Mouse (Mus musculus) G1E (cell line): Measurements from ENCODE around the gene Slmap. TPM values are rescaled to one million over a fixed set of nuclear protein-coding genes. Genes with fewer than 3 reads are reported as not detected.

Experiments used
- ATAC-seq: 2 replicates; pipeline ENCODE4 v1.8.0; 2016; ENCODE audit warnings: mild to moderate bottlenecking; ENCODE audit not compliant: insufficient number of reproducible peaks, poor library complexity, low FRiP score, severe bottlenecking; ENCODE audit errors: extremely low read depth
- DNase-seq: peaks from one replicate; pipeline ENCODE4 v3.0.0; 2012; ENCODE audit warnings: low spot score
- H3K27me3 ChIP-seq: 2 replicates; pipeline ENCODE4 v1.6.1; 2012; ENCODE audit warnings: mild to moderate bottlenecking, low read length, inconsistent platforms; ENCODE audit not compliant: insufficient read depth
- H3K36me3 ChIP-seq: replicated peaks from 2 replicates; pipeline ENCODE3; 2012; ENCODE audit warnings: mild to moderate bottlenecking, inconsistent platforms
- H3K4me1 ChIP-seq: 2 replicates; pipeline ENCODE4 v1.6.1; 2012; ENCODE audit warnings: low read depth, low read length, inconsistent platforms, mixed read lengths; ENCODE audit not compliant: insufficient read depth
- H3K4me3 ChIP-seq: 2 replicates; pipeline ENCODE4 v1.5.1; 2012; ENCODE audit warnings: low read depth, mild to moderate bottlenecking, inconsistent platforms, low read length, moderate library complexity, mixed read lengths
- H3K9me3 ChIP-seq: replicated peaks from 2 replicates; pipeline ENCODE4 v1.6.1; 2012; ENCODE audit warnings: inconsistent platforms
- CTCF ChIP-seq: IDR thresholded peaks from 2 replicates; pipeline ENCODE4 v1.5.1; 2012; ENCODE audit warnings: low read depth, low read length, inconsistent platforms, mixed read lengths
- GATA1 ChIP-seq: IDR thresholded peaks from 2 replicates; pipeline ENCODE4 v1.6.1; 2012; ENCODE audit warnings: borderline replicate concordance, low read length, inconsistent platforms, mixed read lengths
- GATA2 ChIP-seq: IDR thresholded peaks from 2 replicates; pipeline ENCODE4 v1.6.1; 2012; ENCODE audit warnings: low read depth, low read length, inconsistent platforms, borderline replicate concordance
- POLR2AphosphoS5 ChIP-seq: IDR thresholded peaks from 2 replicates; pipeline ENCODE4 v1.6.1; 2012; ENCODE audit warnings: low read depth, low read length, inconsistent platforms; ENCODE audit not compliant: insufficient replicate concordance
- TAL1 ChIP-seq: conservative IDR thresholded peaks from 2 replicates; pipeline ENCODE4 v1.6.1; 2012; ENCODE audit warnings: low read depth, low read length, inconsistent platforms, mixed read lengths
- polyA plus RNA-seq: library from polyadenylated mRNA; stranded (reverse); fragments of >175 nt; gene quantifications from 2 replicates; pipeline ENCODE4 v1.2.3, GENCODE M21; 2012
- total RNA-seq, 2 experiments: library from RNA; stranded (forward) in 1 of 2; stranded (reverse) in 1 of 2; fragments of 200-1000 nt in 1 of 2; fragments of >200 nt in 1 of 2; fragmentation: Nextera tagmentation in 1 of 2; gene quantifications; 2 replicates each; pipeline ENCODE4 v1.2.3; 2014 to 2017

Slmap gene
- total and polyA plus RNA-seq, 3 experiments = 58.4 to 159 (median 92.9) TPM

DNA sequence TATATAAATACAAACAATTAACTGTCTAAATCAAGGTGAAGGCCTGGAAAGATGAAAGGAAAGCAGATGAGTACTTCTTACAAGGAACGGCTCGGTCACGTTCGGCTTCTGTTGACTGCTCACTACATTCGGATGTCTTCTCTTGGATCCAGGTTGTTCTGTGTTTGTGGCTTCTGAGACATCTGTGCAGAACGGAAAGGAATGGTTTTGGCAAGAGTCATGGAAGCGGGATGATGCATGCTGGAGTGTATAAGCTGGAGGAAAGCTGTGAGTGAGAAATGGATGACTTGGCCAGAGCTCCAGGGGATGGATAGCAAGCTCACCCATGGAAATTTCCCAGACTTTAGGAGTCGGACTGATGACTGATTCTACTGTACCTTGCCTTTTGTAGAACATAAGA lies 16.0 kb upstream of the Slmap start:
- Histone ChIP-seq H3K4me3 (no peak overlapping the region), H3K27me3 (no peaks in the 10 kb centered on the region), H3K9me3 (0 out of 2 replicates have a peak, but pooled peaks cover 7% of the 10 kb centered on the region), H3K4me1 (peaks cover 29% of the 10 kb centered on the region), H3K36me3 (no peaks in the 10 kb centered on the region)
- DNase-seq = no peak
- TF ChIP-seq POLR2AphosphoS5 (no peak), TAL1 (no peak), CTCF (no peak), GATA2 (no peak), GATA1 (no peak)
- no peak for ATAC-seq

- TF ChIP-seq POLR2AphosphoS5 = no peak
- H3K27me3 ChIP-seq = no peaks in the 10 kb centered on the region
- H3K36me3 ChIP-seq = no peaks in the 10 kb centered on the region
- no peak for ATAC-seq
- H3K4me1 ChIP-seq = peaks cover 25% of the 10 kb centered on the region
- H3K4me3 ChIP-seq = no peak overlapping the region
- H3K9me3 ChIP-seq = no peaks in the 10 kb centered on the region
- DNase-seq = no peak
Observed at GRCm38 (mm10) chr14:26547516-26548488, 13.1 kb upstream of the Slmap start.

DNA sequence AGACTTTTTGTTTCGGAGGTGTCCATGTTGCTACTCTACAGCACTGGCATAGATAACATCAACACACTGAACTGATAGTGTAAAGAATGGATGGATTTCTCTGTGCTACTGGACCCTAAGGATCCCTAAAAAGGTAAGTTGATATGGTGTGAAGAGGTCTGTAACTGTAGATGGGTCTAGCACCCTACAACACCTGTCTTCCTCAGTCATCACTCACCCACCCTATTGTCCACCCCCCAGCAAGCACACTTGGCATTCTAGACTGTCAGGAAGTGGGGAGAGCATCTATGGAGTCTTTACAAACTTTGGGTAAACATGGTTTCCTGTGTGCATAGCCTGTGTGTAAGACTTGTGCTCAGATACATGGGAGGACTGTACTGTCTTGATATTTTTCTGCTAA lies 7.4 kb upstream of the Slmap start:
- ATAC-seq = no peak
- H3K4me1 ChIP-seq = peaks cover 13% of the 10 kb centered on the region
- no peaks in the 10 kb centered on the region for H3K9me3 ChIP-seq
- H3K4me3 ChIP-seq = no peak overlapping the region
- no peak for TF ChIP-seq CTCF
- TF ChIP-seq TAL1 = no peak
- TF ChIP-seq GATA1 = no peak
- TF ChIP-seq POLR2AphosphoS5 = no peak
- no peak for TF ChIP-seq GATA2
- no peaks in the 10 kb centered on the region for H3K27me3 ChIP-seq
- H3K36me3 ChIP-seq = no peaks in the 10 kb centered on the region
- no peak for DNase-seq

DNA sequence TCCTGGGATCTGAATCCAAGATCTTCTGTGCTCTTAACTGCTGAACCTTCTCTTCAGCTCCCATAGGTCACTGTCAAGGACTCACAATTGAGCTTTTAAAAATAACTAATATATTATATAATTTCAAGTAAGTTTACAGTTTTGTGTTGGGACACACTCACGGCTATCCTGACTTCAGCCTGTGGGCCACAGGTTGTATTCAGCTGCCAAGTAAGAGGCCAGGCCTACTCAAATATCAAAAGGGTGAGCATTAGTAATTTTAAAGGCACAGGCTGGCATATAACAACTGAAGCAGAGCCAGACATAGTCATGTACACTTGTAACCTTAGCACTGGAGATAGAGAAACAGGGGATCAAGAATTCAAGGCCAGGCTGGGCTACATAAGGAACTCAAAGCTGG lies 5.8 kb upstream of the Slmap start:
- peaks cover 16% of the 10 kb centered on the region for H3K4me1 ChIP-seq
- TF ChIP-seq GATA1 (no peak), CTCF (no peak), POLR2AphosphoS5 (no peak), GATA2 (no peak)
- H3K36me3 ChIP-seq = no peaks in the 10 kb centered on the region
- no peaks in the 10 kb centered on the region for H3K9me3 ChIP-seq
- no peaks in the 10 kb centered on the region for H3K27me3 ChIP-seq
- DNase-seq (no peak), ATAC-seq (no peak)
- no peak overlapping the region for H3K4me3 ChIP-seq

DNA sequence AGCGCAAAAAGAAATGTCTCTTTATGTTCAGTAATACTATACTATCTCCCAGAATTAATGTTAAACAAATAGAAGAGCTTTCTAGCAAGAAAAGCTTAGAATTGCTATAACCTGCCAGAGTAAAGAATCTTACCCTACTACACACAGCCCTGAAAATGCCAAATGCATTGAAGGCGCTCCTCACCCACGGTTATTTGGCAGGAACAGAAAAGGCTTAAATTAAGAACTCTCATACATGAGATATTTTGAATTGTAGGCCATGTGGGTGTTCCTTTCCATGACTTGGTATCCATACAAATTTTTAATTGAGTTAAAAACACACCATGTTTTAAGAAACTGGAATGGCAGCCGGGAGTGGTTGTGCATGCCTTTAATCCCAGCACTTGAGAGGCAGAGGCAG lies 4.5 kb upstream of the Slmap start:
- peaks cover 18% of the 10 kb centered on the region for H3K4me1 ChIP-seq
- no peaks in the 10 kb centered on the region for H3K36me3 ChIP-seq
- H3K9me3 ChIP-seq = no peaks in the 10 kb centered on the region
- no peak for DNase-seq
- TF ChIP-seq GATA2 (no peak), TAL1 (no peak), POLR2AphosphoS5 (no peak), CTCF (no peak), GATA1 (no peak)
- H3K4me3 ChIP-seq = no peak overlapping the region
- ATAC-seq = no peak
- no peaks in the 10 kb centered on the region for H3K27me3 ChIP-seq

- Histone ChIP-seq H3K9me3 (no peaks in the 10 kb centered on the region), H3K36me3 (peaks cover 32% of the 10 kb centered on the region), H3K4me3 (peak overlapping the region; percentile 97), H3K27me3 (no peaks in the 10 kb centered on the region), H3K4me1 (peaks cover 43% of the 10 kb centered on the region)
- DNase-seq (peak; percentile 58), ATAC-seq (no peak)
- TF ChIP-seq GATA1 (no peak), POLR2AphosphoS5 (no peak), GATA2 (no peak), TAL1 (no peak), CTCF (no peak)
Observed at GRCm38 (mm10) chr14:26533821-26534756, 642 bp downstream of the Slmap start.

DNA sequence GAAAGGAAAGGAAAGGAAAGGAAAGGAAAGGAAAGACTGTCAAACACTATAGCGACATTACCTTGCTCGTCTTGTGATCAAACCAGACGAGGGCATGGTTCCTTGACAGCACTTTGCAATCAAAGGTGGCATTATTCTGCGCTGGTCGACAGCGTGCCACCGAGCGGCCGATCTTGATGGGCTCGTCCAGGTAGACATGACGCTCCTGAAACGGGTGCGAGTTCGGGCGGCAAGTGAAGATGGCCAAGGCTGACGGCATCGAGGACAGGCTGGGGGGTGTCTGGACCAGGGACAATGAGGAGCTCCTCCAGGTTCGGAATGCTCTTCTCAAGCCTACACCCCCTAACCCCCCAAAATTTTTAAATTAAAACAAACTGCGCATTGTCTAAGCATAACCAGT lies 1.5 kb downstream of the Slmap start:
- no peak for ATAC-seq
- TF ChIP-seq GATA1 (no peak), POLR2AphosphoS5 (no peak), TAL1 (no peak), GATA2 (no peak), CTCF (no peak)
- Histone ChIP-seq H3K4me1 (peaks cover 49% of the 10 kb centered on the region), H3K27me3 (no peaks in the 10 kb centered on the region), H3K4me3 (peak overlapping the region; percentile 97), H3K9me3 (no peaks in the 10 kb centered on the region), H3K36me3 (peaks cover 40% of the 10 kb centered on the region)
- DNase-seq = no peak
